Comparison of ENCODE assay signal across 9 mouse cellular contexts in the genomic region with DNA sequence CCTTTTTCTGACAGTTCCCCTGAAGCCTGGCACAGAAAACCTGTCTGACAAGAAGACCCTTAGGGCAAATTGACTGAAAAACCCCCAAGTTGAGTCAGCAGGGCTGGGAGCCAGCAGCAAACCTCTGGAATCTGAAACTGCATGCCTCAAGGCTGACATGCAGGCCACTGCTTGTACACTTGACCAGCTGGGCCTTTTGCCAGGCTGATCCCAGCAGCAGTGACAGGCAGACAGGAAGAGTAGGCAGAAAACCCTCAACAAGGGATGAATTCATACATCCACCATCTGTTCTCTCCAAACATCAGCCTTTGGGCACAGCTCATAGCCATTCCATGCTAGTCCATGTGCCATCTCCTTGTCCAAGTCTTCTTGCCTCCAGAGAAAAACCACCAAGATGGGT. TPM values are rescaled to one million over a fixed set of nuclear protein-coding genes. Genes with fewer than 3 reads are reported as not detected.
DNase-seq lines count a peak whose midpoint lies in the region; ATAC-seq and TF ChIP-seq lines count a peak whose summit lies in the region.
"Had no signal": no experiment of that assay in that cellular context is flagged by ENCODE, and none has a peak within 500 bp of the region (broad histone marks: within the 10 kb centered on the region; RNA-seq: fewer than 3 reads in every experiment).

No protein-coding gene starts in this region.

- TF ChIP-seq CTCF in lung, embryonic 14.5 days (IDR thresholded peaks at IDR 0.05; ENCODE audit: low read depth): no peak

- H3K9me3 ChIP-seq in embryonic facial prominence, embryonic 12.5 days: no peaks in the 10 kb centered on the region
- H3K9me3 ChIP-seq in heart, embryonic 16.5 days (replicated peaks; ENCODE audit: control insufficient read depth, low read length): no peaks in the 10 kb centered on the region
- no peaks in the 10 kb centered on the region for H3K9me3 ChIP-seq in lung, embryonic 14.5 days (ENCODE audit: low read depth, low read length)
- H3K9me3 ChIP-seq: limb, embryonic 13.5 days had no signal

- H3K4me2 ChIP-seq in embryonic facial prominence, embryonic 12.5 days (replicated peaks): no peak overlapping the region
- H3K4me2 ChIP-seq in heart, embryonic 16.5 days (ENCODE audit: low read depth, low read length): no peak overlapping the region
- no peak overlapping the region for H3K4me2 ChIP-seq in lung, embryonic 14.5 days
- H3K4me2 ChIP-seq: limb, embryonic 13.5 days had no signal

- H3K4me1 ChIP-seq in embryonic facial prominence, embryonic 12.5 days: peaks cover 47% of the 10 kb centered on the region
- peaks cover 59% of the 10 kb centered on the region for H3K4me1 ChIP-seq in heart, embryonic 16.5 days (ENCODE audit: control insufficient read depth, insufficient read depth, low read length)
- H3K4me1 ChIP-seq in lung, embryonic 14.5 days (ENCODE audit: insufficient read depth): peaks cover 32% of the 10 kb centered on the region

- H3K27me3 ChIP-seq in embryonic facial prominence, embryonic 12.5 days: no peaks in the 10 kb centered on the region
- no peaks in the 10 kb centered on the region for H3K27me3 ChIP-seq in heart, embryonic 16.5 days (ENCODE audit: control insufficient read depth, insufficient read depth, low read length)
- H3K27me3 ChIP-seq in lung, embryonic 14.5 days (ENCODE audit: insufficient read depth, low read length): no peaks in the 10 kb centered on the region
- H3K27me3 ChIP-seq: limb, embryonic 13.5 days had no signal

- no peaks in the 10 kb centered on the region for H3K36me3 ChIP-seq in embryonic facial prominence, embryonic 12.5 days
- H3K36me3 ChIP-seq in heart, embryonic 16.5 days (ENCODE audit: control insufficient read depth, insufficient read depth): no peaks in the 10 kb centered on the region
- H3K36me3 ChIP-seq in lung, embryonic 14.5 days (ENCODE audit: insufficient read depth): peaks cover 3% of the 10 kb centered on the region; the same call in 1 of the 2 replicates

- H3K4me3 ChIP-seq in embryonic facial prominence, embryonic 12.5 days: no peak overlapping the region
- H3K4me3 ChIP-seq in heart, embryonic 16.5 days (ENCODE audit: low read length): no peak overlapping the region
- H3K4me3 ChIP-seq in lung, embryonic 14.5 days (ENCODE audit: low read depth, low read length): no peak overlapping the region
- H3K4me3 ChIP-seq: limb, embryonic 13.5 days had no signal

- H3K9ac ChIP-seq in embryonic facial prominence, embryonic 12.5 days: no peak overlapping the region
- no peak overlapping the region for H3K9ac ChIP-seq in heart, embryonic 16.5 days (ENCODE audit: low read length)
- no peak overlapping the region for H3K9ac ChIP-seq in lung, embryonic 14.5 days
- H3K9ac ChIP-seq: limb, embryonic 13.5 days had no signal

- peak overlapping the region; percentile 65; the same call in 1 of the 2 replicates for H3K27ac ChIP-seq in embryonic facial prominence, embryonic 12.5 days
- H3K27ac ChIP-seq in heart, embryonic 16.5 days (ENCODE audit: low read length): peak overlapping the region; percentile 68
- peak overlapping the region; percentile 73; the same call in 1 of the 2 replicates for H3K27ac ChIP-seq in lung, embryonic 14.5 days (ENCODE audit: low read depth)
- H3K27ac ChIP-seq: limb, embryonic 13.5 days had no signal

- peak; percentile 79 for DNase-seq in ovary, postnatal 36 days (ENCODE audit: low spot score)
- no peak for DNase-seq in ovary, postnatal 10 days (ENCODE audit: low spot score)
- peak; percentile 88 for DNase-seq in lung, embryonic 14.5 days
- peak; percentile 91 for DNase-seq in urinary bladder, postnatal 14 days (ENCODE audit: low spot score)
- no peak for DNase-seq in layer of hippocampus, adult 8-10 months (ENCODE audit: low spot score in 2 of 2)

- ATAC-seq in embryonic facial prominence, embryonic 12.5 days (ENCODE audit: insufficient number of reproducible peaks, insufficient read depth, low FRiP score, low TSS enrichment): no peak
- no peak for ATAC-seq in heart, embryonic 16.5 days (replicated peaks; ENCODE audit: extremely low read depth, insufficient read depth, low FRiP score)
- ATAC-seq in lung, embryonic 14.5 days (ENCODE audit: insufficient read depth): no peak
- ATAC-seq in erythroblast, adult 5-6 weeks (replicated peaks; ENCODE audit: low FRiP score, poor library complexity, severe bottlenecking): no peak

RNA-seq across cellular contexts. Expression of a gene that starts 1.8 kb away (rescaled TPM):
- 44.2 and 45.6 TPM in 2 replicates for polyA plus RNA-seq in embryonic facial prominence, embryonic 12.5 days (2016; fragmentation: Nextera tagmentation; extraction: Ambion mirVana)
- polyA plus RNA-seq in heart, embryonic 16.5 days (2015; fragmentation: Nextera tagmentation; extraction: Ambion mirVana): 16.4 and 20.5 TPM in 2 replicates
- 31.9 and 35.4 TPM in 2 replicates for polyA plus RNA-seq in lung, embryonic 14.5 days (2014; fragmentation: Nextera tagmentation; extraction: Ambion mirVana)
- 1 to 10 TPM; 1.7 to 3.0 (median 2.2) TPM for total RNA-seq in layer of hippocampus, adult 8-10 months (2022)
- 0.96 and 1.5 TPM in 2 replicates for total RNA-seq in erythroblast, adult 5-6 weeks (2015; ENCODE audit: low replicate concordance)
- 1.1 and 4.3 TPM in 2 replicates for total RNA-seq in erythroblast, adult 5-6 weeks (2017; ENCODE audit: low replicate concordance)

RNA-seq across cellular contexts. Expression of a gene that starts 23.1 kb away (rescaled TPM):
- polyA plus RNA-seq in embryonic facial prominence, embryonic 12.5 days (2016; fragmentation: Nextera tagmentation; extraction: Ambion mirVana): 367 and 378 TPM in 2 replicates
- 278 and 304 TPM in 2 replicates for polyA plus RNA-seq in heart, embryonic 16.5 days (2015; fragmentation: Nextera tagmentation; extraction: Ambion mirVana)
- 241 and 278 TPM in 2 replicates for polyA plus RNA-seq in lung, embryonic 14.5 days (2014; fragmentation: Nextera tagmentation; extraction: Ambion mirVana)
- 100 to 1,000 TPM; 272 to 320 (median 292) TPM for total RNA-seq in layer of hippocampus, adult 8-10 months (2022)
- total RNA-seq in erythroblast, adult 5-6 weeks (2015; ENCODE audit: low replicate concordance): 43.9 and 50.9 TPM in 2 replicates
- total RNA-seq in erythroblast, adult 5-6 weeks (2017; ENCODE audit: low replicate concordance): 28.1 and 36.7 TPM in 2 replicates

RNA-seq across cellular contexts. Expression of a gene that starts 26.9 kb away (rescaled TPM):
- 32.4 and 35.4 TPM in 2 replicates for polyA plus RNA-seq in embryonic facial prominence, embryonic 12.5 days (2016; fragmentation: Nextera tagmentation; extraction: Ambion mirVana)
- polyA plus RNA-seq in heart, embryonic 16.5 days (2015; fragmentation: Nextera tagmentation; extraction: Ambion mirVana): 48.5 and 58.7 TPM in 2 replicates
- polyA plus RNA-seq in lung, embryonic 14.5 days (2014; fragmentation: Nextera tagmentation; extraction: Ambion mirVana): 65.1 and 65.4 TPM in 2 replicates
- 10 to 100 TPM; 26.9 to 41.2 (median 31.4) TPM for total RNA-seq in layer of hippocampus, adult 8-10 months (2022)
- total RNA-seq in erythroblast, adult 5-6 weeks (2015; ENCODE audit: low replicate concordance): not detected in 2 replicates
- total RNA-seq in erythroblast, adult 5-6 weeks (2017; ENCODE audit: low replicate concordance): 0.42 and 1.3 TPM in 2 replicates

RNA-seq across cellular contexts. Expression of a gene that starts 41.0 kb away (rescaled TPM):
- 875 and 894 TPM in 2 replicates for polyA plus RNA-seq in embryonic facial prominence, embryonic 12.5 days (2016; fragmentation: Nextera tagmentation; extraction: Ambion mirVana)
- polyA plus RNA-seq in heart, embryonic 16.5 days (2015; fragmentation: Nextera tagmentation; extraction: Ambion mirVana): 388 and 436 TPM in 2 replicates
- 1,180 and 1,276 TPM in 2 replicates for polyA plus RNA-seq in lung, embryonic 14.5 days (2014; fragmentation: Nextera tagmentation; extraction: Ambion mirVana)
- total RNA-seq in layer of hippocampus, adult 8-10 months (2022): 100 to 1,000 TPM; 686 to 890 (median 782) TPM
- total RNA-seq in erythroblast, adult 5-6 weeks (2015; ENCODE audit: low replicate concordance): 216 and 275 TPM in 2 replicates
- total RNA-seq in erythroblast, adult 5-6 weeks (2017; ENCODE audit: low replicate concordance): 302 and 335 TPM in 2 replicates

RNA-seq across cellular contexts. Expression of a gene that starts 41.0 kb away (rescaled TPM):
- polyA plus RNA-seq in embryonic facial prominence, embryonic 12.5 days (2016; fragmentation: Nextera tagmentation; extraction: Ambion mirVana): 421 and 479 TPM in 2 replicates
- 535 and 549 TPM in 2 replicates for polyA plus RNA-seq in heart, embryonic 16.5 days (2015; fragmentation: Nextera tagmentation; extraction: Ambion mirVana)
- 470 and 474 TPM in 2 replicates for polyA plus RNA-seq in lung, embryonic 14.5 days (2014; fragmentation: Nextera tagmentation; extraction: Ambion mirVana)
- total RNA-seq in layer of hippocampus, adult 8-10 months (2022): 100 to 1,000 TPM; 196 to 215 (median 203) TPM
- total RNA-seq in erythroblast, adult 5-6 weeks (2015; ENCODE audit: low replicate concordance): 50.6 and 57.5 TPM in 2 replicates
- 35.4 and 46.6 TPM in 2 replicates for total RNA-seq in erythroblast, adult 5-6 weeks (2017; ENCODE audit: low replicate concordance)

Comparison
In these comparisons a context has a peak if more than half of its experiments do, and no peak if none do; other contexts are left out.
1. DNase-seq: peak in ovary, postnatal 36 days (single experiment), lung, embryonic 14.5 days (single experiment) and urinary bladder, postnatal 14 days (single experiment); none in ovary, postnatal 10 days (single experiment) and layer of hippocampus, adult 8-10 months (0 of 2).
2. Peak in every context shown above with its lines, with median percentiles within 50 percentile points of each other: H3K27ac ChIP-seq.